Mouse (Mus musculus) hindbrain, embryonic 15.5 days (tissue): ENCODE data around the gene Spsb2. TPM values are rescaled to one million over a fixed set of nuclear protein-coding genes. Genes with fewer than 3 reads are reported as not detected.

Experiments used
- ATAC-seq: fragments of 200-750 bp; cut with Nextera tagmentation; 2 replicates; pipeline ENCODE4 v1.8.0; 2017; ENCODE audit warnings: low read depth, moderate number of reproducible peaks, moderate TSS enrichment; ENCODE audit not compliant: low FRiP score
- H3K27ac ChIP-seq: fragments of 300-500 bp; sonication (generic); replicated peaks from 2 replicates; pipeline ENCODE4 v1.5.1; 2015; ENCODE audit warnings: mild to moderate bottlenecking, inconsistent platforms
- H3K27me3 ChIP-seq: fragments of 300-500 bp; sonication (generic); 2 replicates; pipeline ENCODE4 v1.6.1; 2015; ENCODE audit warnings: control low read depth, inconsistent platforms
- H3K36me3 ChIP-seq: fragments of 300-500 bp; sonication (generic); 2 replicates; pipeline ENCODE4 v1.6.1; 2015; ENCODE audit warnings: control low read depth, inconsistent platforms
- H3K4me1 ChIP-seq: fragments of 300-500 bp; sonication (generic); replicated peaks from 2 replicates; pipeline ENCODE4 v1.6.1; 2015; ENCODE audit warnings: control low read depth, inconsistent platforms
- H3K4me2 ChIP-seq: fragments of 300-500 bp; sonication (generic); 2 replicates; pipeline ENCODE4 v1.6.1; 2015; ENCODE audit warnings: moderate library complexity, mild to moderate bottlenecking, inconsistent platforms
- H3K4me3 ChIP-seq: fragments of 300-500 bp; sonication (generic); 2 replicates; pipeline ENCODE4 v1.5.1; 2015; ENCODE audit warnings: mild to moderate bottlenecking, inconsistent platforms
- H3K9ac ChIP-seq: fragments of 300-500 bp; sonication (generic); 2 replicates; pipeline ENCODE4 v1.6.1; 2015; ENCODE audit warnings: inconsistent platforms
- H3K9me3 ChIP-seq: fragments of 300-500 bp; sonication (generic); 2 replicates; pipeline ENCODE4 v1.6.1; 2016; ENCODE audit warnings: control low read depth, inconsistent platforms
- WGBS: fragments of 180-500 bp; shearing (Covaris S2); methylation state at CpG from one replicate; pipeline ENCODE4 v1.1.7; 2015; 5-methylcytosine and 5-hydroxymethylcytosine counted together
- polyA plus RNA-seq: library from polyadenylated mRNA; unstranded; fragments of >200 nt; fragmentation: Nextera tagmentation; extraction: Ambion mirVana; gene quantifications from 2 replicates; pipeline ENCODE4 v1.2.1, GENCODE M21; 2015

Spsb2 gene
- polyA plus RNA-seq, 1 experiment from 2014 or later, result 9.3 TPM

- H3K27me3 ChIP-seq, result no peaks in the 10 kb centered on the region
- H3K36me3 ChIP-seq, result peaks cover 4% of the 10 kb centered on the region; the same call in 1 of the 2 replicates
- H3K9ac ChIP-seq, result no peak overlapping the region
- 0 out of 2 replicates have a peak, but pooled peaks cover 3% of the 10 kb centered on the region for H3K4me1 ChIP-seq
- WGBS, result 4% methylated on average over 9 of the region's 9 CpGs
- H3K4me3 ChIP-seq, result no peak overlapping the region
- H3K9me3 ChIP-seq, result no peaks in the 10 kb centered on the region
- H3K4me2 ChIP-seq, result peak overlapping the region; percentile 19; the same call in 1 of the 2 replicates
- peak; percentile 81 for ATAC-seq
- peak overlapping the region; percentile 70 for H3K27ac ChIP-seq
Measured at GRCm38 (mm10) chr6:124847305-124847704, 38.8 kb downstream of the Spsb2 start.

DNA sequence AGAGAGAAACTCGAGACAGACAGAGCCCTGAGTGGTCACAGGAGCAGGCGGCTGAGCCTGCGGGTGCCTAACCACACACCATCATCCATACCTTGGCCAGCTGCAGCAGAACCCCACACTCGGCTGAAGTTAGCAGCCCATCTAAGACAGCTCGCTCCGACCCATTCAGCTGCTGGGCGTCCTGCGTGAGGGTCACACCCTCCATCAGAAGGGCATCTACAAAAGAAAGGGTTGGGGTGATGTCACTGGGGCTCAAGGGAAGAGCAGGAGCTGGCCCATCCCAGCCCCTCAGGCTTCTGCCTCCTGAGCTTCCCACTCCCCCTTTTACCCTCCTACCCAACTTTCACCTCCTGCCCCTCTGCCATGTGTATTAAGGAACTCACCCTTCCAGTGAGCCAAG is 42.1 kb downstream of the Spsb2 start:
- Histone ChIP-seq H3K4me1 (peaks cover 15% of the 10 kb centered on the region), H3K4me2 (no peak overlapping the region), H3K9me3 (no peaks in the 10 kb centered on the region), H3K27me3 (no peaks in the 10 kb centered on the region), H3K36me3 (peaks cover 7% of the 10 kb centered on the region), H3K4me3 (no peak overlapping the region), H3K27ac (no peak overlapping the region), H3K9ac (no peak overlapping the region)
- 47% methylated on average over 8 of the region's 8 CpGs for WGBS
- ATAC-seq, result no peak

DNA sequence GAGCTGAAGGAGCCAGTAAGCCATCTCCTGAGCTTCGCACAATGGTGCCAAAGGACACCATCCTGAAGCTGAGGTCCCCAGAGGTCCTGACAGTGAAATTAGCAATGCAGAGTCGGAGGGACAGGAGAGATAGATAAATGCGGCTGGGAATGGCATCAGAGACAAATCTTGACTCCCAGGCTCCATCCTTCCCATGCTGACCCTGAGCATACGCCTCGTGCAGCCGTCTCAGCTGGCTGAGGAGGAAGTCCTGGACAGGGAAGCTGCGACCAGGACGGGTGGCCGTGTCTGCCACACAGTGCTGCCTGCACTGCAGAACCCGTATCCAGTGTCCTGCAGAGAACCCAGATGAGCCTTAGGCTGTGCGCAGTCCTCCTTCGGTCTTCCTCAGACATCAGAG is 46.2 kb downstream of the Spsb2 start:
- Histone ChIP-seq H3K27ac (no peak overlapping the region; the same call in 1 of the 2 replicates), H3K36me3 (peaks cover 7% of the 10 kb centered on the region), H3K27me3 (no peaks in the 10 kb centered on the region), H3K4me3 (no peak overlapping the region), H3K4me2 (no peak overlapping the region), H3K4me1 (peaks cover 42% of the 10 kb centered on the region), H3K9me3 (no peaks in the 10 kb centered on the region), H3K9ac (no peak overlapping the region)
- ATAC-seq, result no peak
- 74% methylated on average over 12 of the region's 12 CpGs for WGBS

DNA sequence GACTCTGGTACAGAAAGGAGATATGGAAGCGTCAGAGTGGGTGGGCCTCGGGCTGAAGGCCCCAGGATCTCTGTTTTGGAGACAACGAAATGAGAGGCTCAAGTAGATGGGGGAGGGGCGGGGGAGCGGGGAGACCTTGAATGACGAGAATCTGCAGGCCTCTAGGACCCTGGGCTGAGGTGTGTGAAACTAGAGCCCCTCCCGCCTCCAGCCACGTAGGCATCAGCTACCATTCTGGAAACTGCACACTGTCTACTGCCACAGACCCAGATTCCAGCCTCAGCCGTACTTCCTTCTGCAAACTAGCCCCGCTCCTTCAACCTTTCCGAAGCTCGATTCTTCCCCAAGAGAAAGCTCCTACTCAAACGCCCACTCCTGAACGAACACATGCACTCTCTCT is 47.9 kb downstream of the Spsb2 start:
- Histone ChIP-seq H3K9me3 (no peaks in the 10 kb centered on the region), H3K27ac (peak overlapping the region; percentile 97), H3K36me3 (peaks cover 7% of the 10 kb centered on the region), H3K4me2 (peak overlapping the region; percentile 89), H3K27me3 (no peaks in the 10 kb centered on the region), H3K4me3 (peak overlapping the region; percentile 65), H3K9ac (peak overlapping the region; percentile 91), H3K4me1 (peaks cover 59% of the 10 kb centered on the region)
- ATAC-seq, result peak; percentile 82
- WGBS, result 6% methylated on average over 14 of the region's 14 CpGs

- peak within 1 kb of the TSS; percentile 89 for H3K4me2 ChIP-seq
- peak within 1 kb of the TSS; percentile 65 for H3K4me3 ChIP-seq
- ATAC-seq, result peak; percentile 88
- peak within 1 kb of the TSS; percentile 97 for H3K27ac ChIP-seq
- H3K4me1 ChIP-seq, result peaks cover 67% of the 10 kb centered on the region
- H3K36me3 ChIP-seq, result peaks cover 7% of the 10 kb centered on the region
- no peaks in the 10 kb centered on the region for H3K27me3 ChIP-seq
- H3K9me3 ChIP-seq, result no peaks in the 10 kb centered on the region
- under 1% methylated on average over 74 of the region's 86 CpGs for WGBS
- H3K9ac ChIP-seq, result peak within 1 kb of the TSS; percentile 91
Measured at GRCm38 (mm10) chr6:124856916-124857839, 48.7 kb downstream of the Spsb2 start, which contains the start of gene P3h3. P3h3 (minus strand) TSS chr6:124857752.

DNA sequence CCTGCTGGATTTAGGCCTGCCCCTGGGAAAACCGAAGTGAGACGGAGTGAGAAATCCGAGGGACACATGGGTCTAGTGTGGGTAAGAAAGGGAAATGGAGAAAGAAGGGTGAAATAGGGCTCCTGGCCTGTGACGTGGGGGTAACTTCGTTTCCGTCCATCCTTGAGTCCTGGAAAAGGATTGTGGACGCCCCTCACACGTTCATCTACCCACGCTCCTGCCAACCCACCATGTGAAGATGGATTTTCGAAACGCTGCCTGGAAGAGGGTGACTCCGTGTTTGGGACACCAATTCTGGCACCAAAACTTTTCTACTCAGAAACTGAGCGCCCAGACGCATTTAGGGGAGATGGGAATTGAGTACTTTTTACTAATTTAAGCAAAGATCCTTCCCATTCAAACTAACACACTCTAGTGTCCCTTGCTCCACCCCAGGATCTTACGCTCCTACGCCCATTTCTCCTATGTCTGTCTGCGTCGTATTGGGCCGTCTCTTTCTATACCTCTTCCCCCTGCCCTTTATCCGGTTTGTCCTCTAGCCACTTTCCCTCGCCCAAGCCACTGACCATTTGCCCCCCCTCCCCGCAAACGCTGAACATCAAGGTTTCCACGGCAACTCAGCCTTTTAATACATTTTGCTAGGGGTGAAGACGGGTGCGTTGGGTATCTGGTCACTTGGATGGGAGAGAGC is 49.5 kb downstream of the Spsb2 start:
- Histone ChIP-seq H3K27ac (peak overlapping the region; percentile 97), H3K9me3 (no peaks in the 10 kb centered on the region), H3K4me2 (peak overlapping the region; percentile 89), H3K4me1 (peaks cover 76% of the 10 kb centered on the region), H3K36me3 (peaks cover 4% of the 10 kb centered on the region), H3K9ac (peak overlapping the region; percentile 91), H3K4me3 (peak overlapping the region; percentile 65), H3K27me3 (no peaks in the 10 kb centered on the region)
- ATAC-seq, result no peak
- 19% methylated on average over 26 of the region's 26 CpGs for whole genome bisulfite sequencing

DNA sequence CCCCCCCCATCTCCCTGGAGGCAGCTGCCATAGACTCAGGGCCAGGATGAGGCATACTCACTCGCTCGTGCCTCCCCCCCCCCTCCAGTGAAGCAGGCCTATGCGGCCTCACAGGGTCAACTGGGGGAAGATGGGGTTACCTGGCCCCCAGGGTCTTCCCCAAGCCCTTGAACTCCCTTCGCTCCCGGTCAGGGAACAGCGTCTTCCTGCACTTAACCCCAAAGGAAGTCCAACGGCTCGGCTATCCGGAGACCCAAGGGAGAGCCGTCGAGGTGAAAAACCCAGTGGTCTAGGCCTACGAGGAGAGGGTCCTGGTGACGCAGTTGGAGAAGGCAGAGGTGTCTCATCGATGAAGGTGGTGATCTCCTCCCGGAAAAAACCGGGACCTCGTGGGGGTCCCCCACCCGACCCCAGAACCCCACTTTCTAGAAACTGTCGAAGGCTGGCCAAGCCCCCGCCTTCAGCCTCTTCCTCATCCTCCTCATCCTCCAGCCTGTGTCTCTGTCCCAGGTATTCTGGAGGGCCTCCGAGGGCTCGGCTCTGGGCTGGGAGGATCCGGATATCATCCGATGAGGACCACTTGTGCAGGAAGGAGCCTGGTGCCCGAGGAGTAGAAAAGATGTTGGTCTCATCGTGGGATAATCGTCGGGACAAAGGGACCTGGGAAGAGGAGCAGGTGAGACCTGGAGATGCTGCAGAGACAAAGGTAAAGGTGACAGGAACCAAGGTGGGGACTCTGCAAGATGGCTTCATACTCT is 50.3 kb downstream of the Spsb2 start:
- no peaks in the 10 kb centered on the region for H3K9me3 ChIP-seq
- no peak for ATAC-seq
- peak overlapping the region; percentile 89 for H3K4me2 ChIP-seq
- no peak overlapping the region for H3K4me3 ChIP-seq
- no peak overlapping the region; the same call in 1 of the 2 replicates for H3K9ac ChIP-seq
- H3K27me3 ChIP-seq, result no peaks in the 10 kb centered on the region
- peak overlapping the region; percentile 97 for H3K27ac ChIP-seq
- H3K4me1 ChIP-seq, result peaks cover 79% of the 10 kb centered on the region
- H3K36me3 ChIP-seq, result no peaks in the 10 kb centered on the region; the same call in 1 of the 2 replicates
- 75% methylated on average over 28 of the region's 28 CpGs for WGBS

- ATAC-seq, result no peak
- H3K27ac ChIP-seq, result peak overlapping the region; percentile 74
- H3K36me3 ChIP-seq, result no peaks in the 10 kb centered on the region
- whole genome bisulfite sequencing, result 6% methylated on average over 12 of the region's 12 CpGs
- peak overlapping the region; percentile 80 for H3K4me2 ChIP-seq
- no peaks in the 10 kb centered on the region for H3K9me3 ChIP-seq
- H3K9ac ChIP-seq, result peak overlapping the region; percentile 45
- no peaks in the 10 kb centered on the region for H3K27me3 ChIP-seq
- H3K4me3 ChIP-seq, result peak overlapping the region; percentile 5; the same call in 1 of the 2 replicates
- peaks cover 82% of the 10 kb centered on the region for H3K4me1 ChIP-seq
Measured at GRCm38 (mm10) chr6:124859725-124860124, 51.3 kb downstream of the Spsb2 start.

Other genes starting within 250 kb of the Spsb2 start
- not detected in 2 replicates for gene C1rb, start 238.4 kb upstream of the Spsb2 start, polyA plus RNA-seq
- 0.08 and 0.10 TPM in 2 replicates for gene C1s2, start 172.6 kb upstream of the Spsb2 start, polyA plus RNA-seq
- gene Lpcat3, start 145.6 kb upstream of the Spsb2 start, polyA plus RNA-seq, result 46.7 and 49.9 TPM in 2 replicates
- 100.0 and 104 TPM in 2 replicates for gene Emg1, start 96.5 kb upstream of the Spsb2 start, polyA plus RNA-seq
- 260 and 270 TPM in 2 replicates for gene Phb2, start 96.3 kb upstream of the Spsb2 start, polyA plus RNA-seq
- 3.7 and 6.6 TPM in 2 replicates for gene Ptpn6, start 69.9 kb upstream of the Spsb2 start, polyA plus RNA-seq
- 626 and 628 TPM in 2 replicates for gene Grcc10, start 67.3 kb upstream of the Spsb2 start, polyA plus RNA-seq
- gene Gm45234, start 52.6 kb upstream of the Spsb2 start, polyA plus RNA-seq, result not detected in 2 replicates
- gene Atn1, start 52.1 kb upstream of the Spsb2 start, polyA plus RNA-seq, result 26.8 and 30.4 TPM in 2 replicates
- gene Eno2, start 39.0 kb upstream of the Spsb2 start, polyA plus RNA-seq, result 141 and 144 TPM in 2 replicates
- gene Lrrc23, start 28.9 kb upstream of the Spsb2 start, polyA plus RNA-seq, result 3.3 and 4.8 TPM in 2 replicates
- 468 and 478 TPM in 2 replicates for gene Tpi1, start 5.6 kb downstream of the Spsb2 start, polyA plus RNA-seq
- 203 and 209 TPM in 2 replicates for gene Usp5, start 20.8 kb downstream of the Spsb2 start, polyA plus RNA-seq
- gene Cdca3, start 20.9 kb downstream of the Spsb2 start, polyA plus RNA-seq, result 35.3 and 44.0 TPM in 2 replicates
- 0.83 and 3.3 TPM in 2 replicates for gene Gnb3, start 31.6 kb downstream of the Spsb2 start, polyA plus RNA-seq
- 17.1 and 18.7 TPM in 2 replicates for gene P3h3, start 49.1 kb downstream of the Spsb2 start, polyA plus RNA-seq
- gene Gpr162, start 55.3 kb downstream of the Spsb2 start, polyA plus RNA-seq, result 33.9 and 37.5 TPM in 2 replicates
- 0.14 and 0.32 TPM in 2 replicates for gene Cd4, start 79.6 kb downstream of the Spsb2 start, polyA plus RNA-seq
- gene Lag3, start 103.0 kb downstream of the Spsb2 start, polyA plus RNA-seq, result 3.1 and 3.5 TPM in 2 replicates
- gene Ptms, start 111.4 kb downstream of the Spsb2 start, polyA plus RNA-seq, result 766 and 864 TPM in 2 replicates
- gene Mlf2, start 122.7 kb downstream of the Spsb2 start, polyA plus RNA-seq, result 565 and 615 TPM in 2 replicates
- gene Cops7a, start 156.9 kb downstream of the Spsb2 start, polyA plus RNA-seq, result 92.5 and 102 TPM in 2 replicates
- 58.8 and 73.5 TPM in 2 replicates for gene Pianp, start 188.0 kb downstream of the Spsb2 start, polyA plus RNA-seq
- gene Zfp384, start 200.5 kb downstream of the Spsb2 start, polyA plus RNA-seq, result 14.9 and 19.6 TPM in 2 replicates
- gene Ing4, start 231.1 kb downstream of the Spsb2 start, polyA plus RNA-seq, result 141 and 144 TPM in 2 replicates
- 19.1 and 20.9 TPM in 2 replicates for gene Acrbp, start 241.0 kb downstream of the Spsb2 start, polyA plus RNA-seq